In the genomic region with DNA sequence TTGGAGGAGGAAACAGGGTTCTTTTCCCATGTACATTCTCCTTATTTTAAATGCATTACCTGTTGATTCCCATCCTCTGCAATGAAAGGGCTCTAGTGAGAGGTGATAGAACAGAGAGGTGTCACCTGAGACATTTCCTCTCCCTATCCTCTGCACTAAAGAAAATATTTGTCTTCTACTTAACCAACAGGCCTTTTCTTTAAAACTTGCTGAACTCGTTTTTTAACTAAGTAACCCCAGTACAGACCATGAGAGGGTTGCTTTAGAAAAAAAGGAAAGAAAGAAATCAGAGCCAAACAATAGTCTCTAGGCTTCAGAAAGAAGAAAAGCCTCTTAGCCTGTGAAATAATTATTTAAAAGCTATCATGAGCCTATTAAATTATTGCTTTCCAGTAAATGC, we compare ENCODE assay signal across 18 mouse cellular contexts. TPM values are rescaled to one million over a fixed set of nuclear protein-coding genes. Genes with fewer than 3 reads are reported as not detected.
"Had no signal": no experiment of that assay in that cellular context is flagged by ENCODE, and none has a peak within 500 bp of the region (broad histone marks: within the 10 kb centered on the region; RNA-seq: fewer than 3 reads in every experiment).

No protein-coding gene starts in this region.

- ATAC-seq: hindbrain, embryonic 16.5 days; inflammation-experienced regulatory T-cells, adult 6 months; liver, postnatal 0 days; midbrain, embryonic 16.5 days had no signal

- H3K4me2 ChIP-seq: kidney, embryonic 15.5 days; limb, embryonic 12.5 days; liver, embryonic 13.5 days; midbrain, embryonic 12.5 days; neural tube, embryonic 15.5 days had no signal

- H3K4me3 ChIP-seq: kidney, embryonic 15.5 days; limb, embryonic 12.5 days; liver, embryonic 13.5 days; megakaryocyte, embryonic 14.5 days; midbrain, embryonic 12.5 days; neural tube, embryonic 15.5 days had no signal

- H3K9me3 ChIP-seq: kidney, embryonic 15.5 days; limb, embryonic 12.5 days; liver, embryonic 13.5 days; megakaryocyte, embryonic 14.5 days; midbrain, embryonic 12.5 days; neural tube, embryonic 15.5 days had no signal

- H3K27me3 ChIP-seq: kidney, embryonic 15.5 days; midbrain, embryonic 12.5 days; neural tube, embryonic 15.5 days had no signal

- H3K9ac ChIP-seq: kidney, embryonic 15.5 days; limb, embryonic 12.5 days; liver, embryonic 13.5 days; liver, postnatal 0 days; midbrain, embryonic 12.5 days; neural tube, embryonic 15.5 days had no signal

- H3K27ac ChIP-seq: kidney, embryonic 15.5 days; limb, embryonic 12.5 days; liver, embryonic 13.5 days; macrophage; midbrain, embryonic 12.5 days; neural tube, embryonic 15.5 days had no signal

- H3K4me1 ChIP-seq: limb, embryonic 12.5 days; liver, embryonic 13.5 days; megakaryocyte, embryonic 14.5 days; midbrain, embryonic 12.5 days; neural tube, embryonic 15.5 days had no signal

- H3K36me3 ChIP-seq: kidney, embryonic 15.5 days; limb, embryonic 12.5 days; liver, embryonic 13.5 days; midbrain, embryonic 12.5 days; neural tube, embryonic 15.5 days had no signal

- DNase-seq: kidney, adult 2 months; kidney, postnatal 14 days; layer of hippocampus, adult 9-11 months; layer of hippocampus, postnatal 36 days; liver; liver, embryonic 13.5 days; liver, postnatal 0 days; thymus, adult 18-20 months; thymus, postnatal 14 days had no signal

RNA-seq across cellular contexts. Expression of gene Tspan12, which starts 11.2 kb away (rescaled TPM):
- polyA plus RNA-seq: inflammation-experienced regulatory T-cells, adult 6 months; macrophage had no signal
